Mouse (Mus musculus): ENCODE results near the gene Plekha6.

- no peak for TF ChIP-seq USF1 (IDR thresholded peaks at IDR 0.05; ENCODE audit: low read depth, low read length)
- no peak for TF ChIP-seq CHD1 (IDR thresholded peaks at IDR 0.05; ENCODE audit: low read depth, low read length)
- TF ChIP-seq CTCF (IDR thresholded peaks at IDR 0.05 in 2 of 3, conservative IDR thresholded peaks at IDR 0.05 in 1 of 3; ENCODE audit: control insufficient read depth in 1 of 3, insufficient read depth in 1 of 3, low read depth in 2 of 3, low read length in 3 of 3, poor library complexity in 1 of 3, severe bottlenecking in 1 of 3): no peak
- no peak for TF ChIP-seq MXI1 (IDR thresholded peaks at IDR 0.05; ENCODE audit: low read depth, low read length)
- TF ChIP-seq ZKSCAN1 (IDR thresholded peaks at IDR 0.05; ENCODE audit: low read depth, low read length): no peak
- no peak for TF ChIP-seq GATA1 (IDR thresholded peaks at IDR 0.05; ENCODE audit: low read depth, low read length)
- TF ChIP-seq MAZ (IDR thresholded peaks at IDR 0.05; ENCODE audit: low read depth, low read length): no peak
- TF ChIP-seq MYB (IDR thresholded peaks at IDR 0.05; ENCODE audit: low read depth, low read length): no peak
- no peak for TF ChIP-seq TBP (IDR thresholded peaks at IDR 0.05; ENCODE audit: low read depth, low read length)
- TF ChIP-seq ETS1 (IDR thresholded peaks at IDR 0.05; ENCODE audit: low read depth, low read length): no peak
Measured at GRCm38 (mm10) chr1:133209901-133210516, 46.0 kb downstream of the Plekha6 start.

Data from MEL (cell line).